Mouse (Mus musculus) heart, embryonic 14.5 days (tissue): ENCODE data around the gene Parp14. TPM values are rescaled to one million over a fixed set of nuclear protein-coding genes. Genes with fewer than 3 reads are reported as not detected.

ENCODE experiments used
- ATAC-seq: fragments of 200-750 bp; cut with Nextera tagmentation; 2 replicates; pipeline ENCODE4 v1.8.0; 2017; ENCODE audit warnings: low read depth, moderate TSS enrichment; ENCODE audit not compliant: insufficient number of reproducible peaks, insufficient read depth, low FRiP score
- H3K27ac ChIP-seq, 2 experiments: fragments of 200-500 bp in 1 of 2; fragments of 300-500 bp in 1 of 2; sonication (generic) in 1 of 2; replicated peaks in 1 of 2; 2 replicates each; pipeline ENCODE4 v1.5.1; 2012 to 2014; ENCODE audit warnings: low read depth in 2 of 2, low read length in 2 of 2, control low read depth in 1 of 2, mild to moderate bottlenecking in 1 of 2, mixed read lengths in 1 of 2; ENCODE audit not compliant: control insufficient read depth in 1 of 2, insufficient read depth in 1 of 2
- H3K27me3 ChIP-seq: fragments of 300-500 bp; sonication (generic); 2 replicates; pipeline ENCODE4 v1.6.1; 2014; ENCODE audit warnings: mild to moderate bottlenecking, low read length, control low read depth; ENCODE audit not compliant: control insufficient read depth, insufficient read depth
- H3K36me3 ChIP-seq: fragments of 300-500 bp; sonication (generic); 2 replicates; pipeline ENCODE4 v1.6.1; 2014; ENCODE audit warnings: mild to moderate bottlenecking, control low read depth, low read length, mixed read lengths; ENCODE audit not compliant: control insufficient read depth, insufficient read depth
- H3K4me1 ChIP-seq, 2 experiments: fragments of 200-500 bp in 1 of 2; fragments of 300-500 bp in 1 of 2; sonication (generic) in 1 of 2; 2 replicates each; pipeline ENCODE4 v1.6.1; 2012 to 2014; ENCODE audit warnings: low read length in 2 of 2, control low read depth in 1 of 2, mixed read lengths in 1 of 2; ENCODE audit not compliant: control insufficient read depth in 2 of 2, insufficient read depth in 2 of 2
- H3K4me2 ChIP-seq: fragments of 300-500 bp; sonication (generic); 2 replicates; pipeline ENCODE4 v1.6.1; 2014; ENCODE audit warnings: mild to moderate bottlenecking, low read length
- H3K4me3 ChIP-seq, 2 experiments: fragments of 200-500 bp in 1 of 2; fragments of 300-500 bp in 1 of 2; sonication (generic) in 1 of 2; 2 replicates each; pipeline ENCODE4 v1.5.1; 2012 to 2014; ENCODE audit warnings: low read length in 2 of 2, mild to moderate bottlenecking in 2 of 2, control low read depth in 1 of 2, low read depth in 1 of 2, moderate library complexity in 1 of 2; ENCODE audit not compliant: control insufficient read depth in 1 of 2, insufficient read depth in 1 of 2
- H3K9ac ChIP-seq: fragments of 300-500 bp; sonication (generic); 2 replicates; pipeline ENCODE4 v1.6.1; 2014; ENCODE audit warnings: mild to moderate bottlenecking, low read length
- H3K9me3 ChIP-seq: fragments of 300-500 bp; sonication (generic); 2 replicates; pipeline ENCODE4 v1.6.1; 2016; ENCODE audit warnings: low read length, control low read depth; ENCODE audit not compliant: control insufficient read depth
- WGBS: fragments of 180-500 bp; shearing (Covaris S2); extraction: QIAGEN DNeasy Blood & Tissue Kit; methylation state at CpG from one replicate; pipeline ENCODE4 v1.1.7; 2014; 5-methylcytosine and 5-hydroxymethylcytosine counted together
- polyA plus RNA-seq: library from polyadenylated mRNA; unstranded; fragments of >200 nt; fragmentation: Nextera tagmentation; extraction: Ambion mirVana; gene quantifications from 2 replicates; pipeline ENCODE4 v1.2.1, GENCODE M21; 2014

Parp14 gene
- polyA plus RNA-seq, 1 experiment from 2014 or later = 1.3 TPM

GRCm38 (mm10) chr16:35839680-35840079 is 31.7 kb downstream of the Parp14 start:
- Histone ChIP-seq H3K9ac (no peak overlapping the region), H3K4me3 (no peak overlapping the region), H3K4me2 (no peak overlapping the region), H3K27me3 (no peaks in the 10 kb centered on the region), H3K27ac (no peak overlapping the region), H3K9me3 (no peaks in the 10 kb centered on the region), H3K36me3 (no peaks in the 10 kb centered on the region), H3K4me1 (no peaks in the 10 kb centered on the region)
- WGBS = 16% methylated on average over 1 of the region's 1 CpGs
- ATAC-seq = no peak

- Histone ChIP-seq H3K4me3 (no peak overlapping the region), H3K4me2 (no peak overlapping the region), H3K9ac (no peak overlapping the region), H3K4me1 (no peaks in the 10 kb centered on the region), H3K27me3 (no peaks in the 10 kb centered on the region), H3K36me3 (no peaks in the 10 kb centered on the region), H3K27ac (no peak overlapping the region), H3K9me3 (no peaks in the 10 kb centered on the region)
- 78% methylated on average over 8 of the region's 8 CpGs for WGBS
- no peak for ATAC-seq
Measured at GRCm38 (mm10) chr16:35834653-35835052, 36.7 kb downstream of the Parp14 start.

GRCm38 (mm10) chr16:35832926-35833325 is 38.4 kb downstream of the Parp14 start:
- H3K4me1 ChIP-seq = no peaks in the 10 kb centered on the region
- ATAC-seq = no peak
- H3K9ac ChIP-seq = no peak overlapping the region
- no peak overlapping the region for H3K4me2 ChIP-seq
- WGBS = 78% methylated on average over 3 of the region's 3 CpGs
- H3K4me3 ChIP-seq = no peak overlapping the region
- H3K27me3 ChIP-seq = no peaks in the 10 kb centered on the region
- H3K36me3 ChIP-seq = no peaks in the 10 kb centered on the region
- no peaks in the 10 kb centered on the region for H3K9me3 ChIP-seq
- H3K27ac ChIP-seq = no peak overlapping the region

GRCm38 (mm10) chr16:35829999-35830398 is 41.3 kb downstream of the Parp14 start:
- H3K9me3 ChIP-seq = no peaks in the 10 kb centered on the region
- H3K27me3 ChIP-seq = no peaks in the 10 kb centered on the region
- H3K9ac ChIP-seq = no peak overlapping the region
- WGBS = 27% methylated on average over 7 of the region's 7 CpGs
- no peaks in the 10 kb centered on the region for H3K4me1 ChIP-seq
- H3K27ac ChIP-seq = no peak overlapping the region
- no peak overlapping the region for H3K4me3 ChIP-seq
- ATAC-seq = no peak
- no peak overlapping the region for H3K4me2 ChIP-seq
- peaks cover 13% of the 10 kb centered on the region for H3K36me3 ChIP-seq

- no peaks in the 10 kb centered on the region for H3K9me3 ChIP-seq
- 37% methylated on average over 13 of the region's 13 CpGs for WGBS
- ATAC-seq = no peak
Measured at GRCm38 (mm10) chr16:35817255-35818089, 53.9 kb downstream of the Parp14 start.

GRCm38 (mm10) chr16:35813119-35813518 is 58.2 kb downstream of the Parp14 start:
- WGBS = 51% methylated on average over 3 of the region's 3 CpGs
- H3K4me3 ChIP-seq = no peak overlapping the region
- H3K9ac ChIP-seq = no peak overlapping the region

More at GRCm38 (mm10) chr16:35817255-35818089, 53.9 kb downstream of the Parp14 start:
- H3K27ac ChIP-seq = no peak overlapping the region
- H3K27me3 ChIP-seq = no peaks in the 10 kb centered on the region
- H3K4me1 ChIP-seq = no peaks in the 10 kb centered on the region
- no peak overlapping the region for H3K4me3 ChIP-seq
- no peak overlapping the region for H3K9ac ChIP-seq
- peaks cover 14% of the 10 kb centered on the region for H3K36me3 ChIP-seq
- H3K4me2 ChIP-seq = no peak overlapping the region

GRCm38 (mm10) chr16:35808838-35809237 is 62.5 kb downstream of the Parp14 start:
- Histone ChIP-seq H3K9ac (no peak overlapping the region), H3K9me3 (no peaks in the 10 kb centered on the region), H3K4me1 (peaks cover 3 to 4% of the 10 kb centered on the region in 2 experiments; a peak in 3 of 4 replicates), H3K36me3 (peaks cover 3% of the 10 kb centered on the region; the same call in 1 of the 2 replicates), H3K4me3 (no peak overlapping the region), H3K27me3 (no peaks in the 10 kb centered on the region), H3K27ac (no peak overlapping the region), H3K4me2 (no peak overlapping the region)
- 94% methylated on average over 2 of the region's 2 CpGs for WGBS
- no peak for ATAC-seq

More at GRCm38 (mm10) chr16:35813119-35813518, 58.2 kb downstream of the Parp14 start:
- H3K36me3 ChIP-seq = no peaks in the 10 kb centered on the region
- H3K27ac ChIP-seq = no peak overlapping the region
- no peaks in the 10 kb centered on the region for H3K27me3 ChIP-seq
- H3K9me3 ChIP-seq = no peaks in the 10 kb centered on the region
- ATAC-seq = no peak
- H3K4me1 ChIP-seq = no peaks in the 10 kb centered on the region
- H3K4me2 ChIP-seq = no peak overlapping the region

- Histone ChIP-seq H3K4me3 (no peak overlapping the region), H3K27me3 (no peaks in the 10 kb centered on the region), H3K9ac (no peak overlapping the region), H3K4me2 (no peak overlapping the region), H3K36me3 (peaks cover 3% of the 10 kb centered on the region; the same call in 1 of the 2 replicates), H3K27ac (no peak overlapping the region), H3K9me3 (no peaks in the 10 kb centered on the region), H3K4me1 (peaks cover 4 to 7% of the 10 kb centered on the region in 2 experiments)
- 83% methylated on average over 4 of the region's 4 CpGs for WGBS
- ATAC-seq = no peak
Measured at GRCm38 (mm10) chr16:35807663-35807992, 63.7 kb downstream of the Parp14 start.
